Mouse (Mus musculus) heart, embryonic 14.5 days (tissue): ENCODE measurements at regions not wholly inside any gene's neighbourhood (a gene's known extent, or its start where the extent isn't known, plus 50 kb on each side); places are given as distances from the start of the nearest gene placed in this dataset.

Experiments used
- ATAC-seq: fragments of 200-750 bp; cut with Nextera tagmentation; 2 replicates; pipeline ENCODE4 v1.8.0; 2017; ENCODE audit warnings: low read depth, moderate TSS enrichment; ENCODE audit not compliant: insufficient number of reproducible peaks, insufficient read depth, low FRiP score
- H3K27ac ChIP-seq, 2 experiments: fragments of 200-500 bp in 1 of 2; fragments of 300-500 bp in 1 of 2; sonication (generic) in 1 of 2; replicated peaks in 1 of 2; 2 replicates each; pipeline ENCODE4 v1.5.1; 2012 to 2014; ENCODE audit warnings: low read depth in 2 of 2, low read length in 2 of 2, control low read depth in 1 of 2, mild to moderate bottlenecking in 1 of 2, mixed read lengths in 1 of 2; ENCODE audit not compliant: control insufficient read depth in 1 of 2, insufficient read depth in 1 of 2
- H3K27me3 ChIP-seq: fragments of 300-500 bp; sonication (generic); 2 replicates; pipeline ENCODE4 v1.6.1; 2014; ENCODE audit warnings: mild to moderate bottlenecking, low read length, control low read depth; ENCODE audit not compliant: control insufficient read depth, insufficient read depth
- H3K36me3 ChIP-seq: fragments of 300-500 bp; sonication (generic); 2 replicates; pipeline ENCODE4 v1.6.1; 2014; ENCODE audit warnings: mild to moderate bottlenecking, control low read depth, low read length, mixed read lengths; ENCODE audit not compliant: control insufficient read depth, insufficient read depth
- H3K4me1 ChIP-seq, 2 experiments: fragments of 200-500 bp in 1 of 2; fragments of 300-500 bp in 1 of 2; sonication (generic) in 1 of 2; 2 replicates each; pipeline ENCODE4 v1.6.1; 2012 to 2014; ENCODE audit warnings: low read length in 2 of 2, control low read depth in 1 of 2, mixed read lengths in 1 of 2; ENCODE audit not compliant: control insufficient read depth in 2 of 2, insufficient read depth in 2 of 2
- H3K4me2 ChIP-seq: fragments of 300-500 bp; sonication (generic); 2 replicates; pipeline ENCODE4 v1.6.1; 2014; ENCODE audit warnings: mild to moderate bottlenecking, low read length
- H3K4me3 ChIP-seq, 2 experiments: fragments of 200-500 bp in 1 of 2; fragments of 300-500 bp in 1 of 2; sonication (generic) in 1 of 2; 2 replicates each; pipeline ENCODE4 v1.5.1; 2012 to 2014; ENCODE audit warnings: low read length in 2 of 2, mild to moderate bottlenecking in 2 of 2, control low read depth in 1 of 2, low read depth in 1 of 2, moderate library complexity in 1 of 2; ENCODE audit not compliant: control insufficient read depth in 1 of 2, insufficient read depth in 1 of 2
- H3K9ac ChIP-seq: fragments of 300-500 bp; sonication (generic); 2 replicates; pipeline ENCODE4 v1.6.1; 2014; ENCODE audit warnings: mild to moderate bottlenecking, low read length
- H3K9me3 ChIP-seq: fragments of 300-500 bp; sonication (generic); 2 replicates; pipeline ENCODE4 v1.6.1; 2016; ENCODE audit warnings: low read length, control low read depth; ENCODE audit not compliant: control insufficient read depth
- WGBS: fragments of 180-500 bp; shearing (Covaris S2); extraction: QIAGEN DNeasy Blood & Tissue Kit; methylation state at CpG from one replicate; pipeline ENCODE4 v1.1.7; 2014; 5-methylcytosine and 5-hydroxymethylcytosine counted together

- no peak for ATAC-seq
- Histone ChIP-seq H3K9ac (no peak overlapping the region), H3K4me1 (no peaks in the 10 kb centered on the region), H3K27me3 (no peaks in the 10 kb centered on the region), H3K4me3 (no peak overlapping the region), H3K27ac (no peak overlapping the region), H3K9me3 (no peaks in the 10 kb centered on the region), H3K4me2 (no peak overlapping the region), H3K36me3 (no peaks in the 10 kb centered on the region)
- 77% methylated on average over 2 of the region's 2 CpGs for WGBS
Measured at GRCm38 (mm10) chr13:16435436-16435835, 423.8 kb downstream of the Inhba start.

- Histone ChIP-seq H3K27me3 (no peaks in the 10 kb centered on the region), H3K36me3 (no peaks in the 10 kb centered on the region), H3K4me1 (peaks cover 0 to 9% of the 10 kb centered on the region in 2 experiments; a peak in 1 of 4 replicates), H3K4me2 (no peak overlapping the region), H3K27ac (no peak overlapping the region), H3K4me3 (no peak overlapping the region), H3K9me3 (no peaks in the 10 kb centered on the region), H3K9ac (no peak overlapping the region)
- no peak for ATAC-seq
Measured at GRCm38 (mm10) chr13:16453234-16453633, 441.6 kb downstream of the Inhba start.

- WGBS: 71% methylated on average over 2 of the region's 2 CpGs
- H3K9ac ChIP-seq: no peak overlapping the region
- no peak overlapping the region for H3K27ac ChIP-seq
- H3K36me3 ChIP-seq: no peaks in the 10 kb centered on the region
- no peaks in the 10 kb centered on the region for H3K9me3 ChIP-seq
- ATAC-seq: no peak
- H3K27me3 ChIP-seq: no peaks in the 10 kb centered on the region
- H3K4me1 ChIP-seq: peaks cover 0 to 5% of the 10 kb centered on the region in 2 experiments; a peak in 1 of 4 replicates
- H3K4me2 ChIP-seq: no peak overlapping the region
- no peak overlapping the region for H3K4me3 ChIP-seq
Measured at GRCm38 (mm10) chr13:16459743-16460142, 448.1 kb downstream of the Inhba start.

- ATAC-seq: no peak
- 87% methylated on average over 2 of the region's 2 CpGs for WGBS
Measured at GRCm38 (mm10) chr13:16461681-16462080, 450.0 kb downstream of the Inhba start.

GRCm38 (mm10) chr13:16464823-16465222, 453.2 kb downstream of the Inhba start:
- Histone ChIP-seq H3K4me2 (no peak overlapping the region), H3K36me3 (no peaks in the 10 kb centered on the region), H3K4me1 (no peaks in the 10 kb centered on the region), H3K9ac (no peak overlapping the region), H3K4me3 (no peak overlapping the region), H3K9me3 (no peaks in the 10 kb centered on the region), H3K27ac (no peak overlapping the region), H3K27me3 (no peaks in the 10 kb centered on the region)
- 73% methylated on average over 1 of the region's 1 CpGs for WGBS
- ATAC-seq: no peak

More at GRCm38 (mm10) chr13:16461681-16462080, 450.0 kb downstream of the Inhba start:
- Histone ChIP-seq H3K27me3 (no peaks in the 10 kb centered on the region), H3K27ac (no peak overlapping the region), H3K4me2 (no peak overlapping the region), H3K9ac (no peak overlapping the region), H3K4me3 (no peak overlapping the region), H3K36me3 (no peaks in the 10 kb centered on the region), H3K4me1 (no peaks in the 10 kb centered on the region), H3K9me3 (no peaks in the 10 kb centered on the region)

GRCm38 (mm10) chr13:16465317-16465716, 453.7 kb downstream of the Inhba start:
- no peaks in the 10 kb centered on the region for H3K9me3 ChIP-seq
- H3K9ac ChIP-seq: no peak overlapping the region
- no peaks in the 10 kb centered on the region for H3K36me3 ChIP-seq
- H3K4me2 ChIP-seq: no peak overlapping the region
- no peak for ATAC-seq
- no peaks in the 10 kb centered on the region for H3K4me1 ChIP-seq
- no peaks in the 10 kb centered on the region for H3K27me3 ChIP-seq
- no peak overlapping the region for H3K4me3 ChIP-seq
- no peak overlapping the region for H3K27ac ChIP-seq
- 55% methylated on average over 1 of the region's 1 CpGs for whole genome bisulfite sequencing

GRCm38 (mm10) chr13:16465812-16466211, 454.2 kb downstream of the Inhba start:
- H3K36me3 ChIP-seq: no peaks in the 10 kb centered on the region
- no peak overlapping the region for H3K27ac ChIP-seq
- WGBS: 93% methylated on average over 1 of the region's 1 CpGs
- no peaks in the 10 kb centered on the region for H3K9me3 ChIP-seq
- no peak for ATAC-seq
- H3K4me3 ChIP-seq: no peak overlapping the region
- H3K27me3 ChIP-seq: no peaks in the 10 kb centered on the region
- no peak overlapping the region for H3K9ac ChIP-seq
- no peaks in the 10 kb centered on the region for H3K4me1 ChIP-seq
- H3K4me2 ChIP-seq: no peak overlapping the region

GRCm38 (mm10) chr13:16476515-16476914, 464.9 kb downstream of the Inhba start:
- Histone ChIP-seq H3K4me3 (no peak overlapping the region), H3K9ac (no peak overlapping the region), H3K27ac (no peak overlapping the region), H3K4me1 (no peaks in the 10 kb centered on the region), H3K36me3 (no peaks in the 10 kb centered on the region), H3K27me3 (no peaks in the 10 kb centered on the region), H3K4me2 (no peak overlapping the region), H3K9me3 (no peaks in the 10 kb centered on the region)
- no peak for ATAC-seq
- 78% methylated on average over 1 of the region's 1 CpGs for WGBS
